Mouse (Mus musculus) spleen, adult 2 months (tissue): ENCODE measurements at regions not wholly inside any gene's neighbourhood (a gene's known extent, or its start where the extent isn't known, plus 50 kb on each side); places are given as distances from the start of the nearest gene placed in this dataset.

Experiments used
- CTCF ChIP-seq: fragments of 200-500 bp; IDR thresholded peaks from 2 replicates; pipeline ENCODE4 v1.5.1; 2011; ENCODE audit warnings: mild to moderate bottlenecking, inconsistent platforms; ENCODE audit not compliant: insufficient read depth, insufficient read length, insufficient replicate concordance; ENCODE audit errors: extremely low read depth
- POLR2A ChIP-seq: fragments of 200-500 bp; IDR thresholded peaks from 2 replicates; pipeline ENCODE4 v1.6.1; 2011; ENCODE audit warnings: low read depth, low read length, inconsistent platforms

DNA sequence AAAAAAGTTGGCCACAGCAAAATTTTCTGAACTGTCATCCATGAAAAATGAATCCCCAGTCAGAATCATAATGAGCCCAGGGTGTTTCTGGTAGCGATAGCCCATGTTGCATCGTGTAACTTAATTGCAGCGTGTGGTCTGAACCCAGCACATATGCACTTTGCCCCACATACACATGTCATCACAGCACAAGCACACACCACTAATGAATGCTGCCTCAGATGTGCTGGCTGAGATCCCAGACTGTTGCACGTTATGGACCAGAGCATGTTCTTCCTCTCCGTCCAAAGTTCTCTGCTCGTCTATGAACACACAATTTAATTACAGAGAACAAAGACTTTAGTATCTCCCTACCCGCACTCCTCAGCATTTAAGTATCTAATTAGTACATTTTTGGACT is 61.5 kb upstream of the Bmper start:
- TF ChIP-seq POLR2A (no peak), CTCF (no peak)
